Mouse (Mus musculus) forebrain, embryonic 15.5 days (tissue): ENCODE results near the gene Cabp2. TPM values are rescaled to one million over a fixed set of nuclear protein-coding genes. Genes with fewer than 3 reads are reported as not detected.

Experiments
- ATAC-seq: fragments of 200-750 bp; cut with Nextera tagmentation; replicated peaks from 2 replicates; pipeline ENCODE4 v1.8.0; 2017; ENCODE audit warnings: mild to moderate bottlenecking, moderate TSS enrichment, moderate library complexity
- H3K27ac ChIP-seq: fragments of 300-500 bp; sonication (generic); replicated peaks from 2 replicates; pipeline ENCODE4 v1.5.1; 2015; ENCODE audit warnings: mild to moderate bottlenecking, inconsistent platforms
- H3K27me3 ChIP-seq: fragments of 300-500 bp; sonication (generic); 2 replicates; pipeline ENCODE4 v1.6.1; 2015; ENCODE audit warnings: inconsistent platforms
- H3K36me3 ChIP-seq: fragments of 300-500 bp; sonication (generic); 2 replicates; pipeline ENCODE4 v1.6.1; 2015; ENCODE audit warnings: mild to moderate bottlenecking, inconsistent platforms
- H3K4me1 ChIP-seq: fragments of 300-500 bp; sonication (generic); 2 replicates; pipeline ENCODE4 v1.6.1; 2015; ENCODE audit warnings: inconsistent platforms
- H3K4me2 ChIP-seq: fragments of 300-500 bp; sonication (generic); replicated peaks from 2 replicates; pipeline ENCODE4 v1.6.1; 2015; ENCODE audit warnings: mild to moderate bottlenecking, inconsistent platforms
- H3K4me3 ChIP-seq: fragments of 300-500 bp; sonication (generic); 2 replicates; pipeline ENCODE4 v1.5.1; 2015; ENCODE audit warnings: mild to moderate bottlenecking, inconsistent platforms
- H3K9ac ChIP-seq: fragments of 300-500 bp; sonication (generic); replicated peaks from 2 replicates; pipeline ENCODE4 v1.6.1; 2015; ENCODE audit warnings: mild to moderate bottlenecking, inconsistent platforms
- H3K9me3 ChIP-seq: fragments of 300-500 bp; sonication (generic); 2 replicates; pipeline ENCODE4 v1.6.1; 2016; ENCODE audit warnings: inconsistent platforms
- WGBS: fragments of 180-500 bp; shearing (Covaris S2); methylation state at CpG from one replicate; pipeline ENCODE4 v1.1.7; 2015; ENCODE audit warnings: mixed read lengths; 5-methylcytosine and 5-hydroxymethylcytosine counted together
- polyA plus RNA-seq: library from polyadenylated mRNA; unstranded; fragments of >200 nt; fragmentation: Nextera tagmentation; extraction: Ambion mirVana; gene quantifications from 2 replicates; pipeline ENCODE4 v1.2.1, GENCODE M21; 2015

Cabp2 gene
- polyA plus RNA-seq, 1 experiment from 2014 or later = not detected

DNA sequence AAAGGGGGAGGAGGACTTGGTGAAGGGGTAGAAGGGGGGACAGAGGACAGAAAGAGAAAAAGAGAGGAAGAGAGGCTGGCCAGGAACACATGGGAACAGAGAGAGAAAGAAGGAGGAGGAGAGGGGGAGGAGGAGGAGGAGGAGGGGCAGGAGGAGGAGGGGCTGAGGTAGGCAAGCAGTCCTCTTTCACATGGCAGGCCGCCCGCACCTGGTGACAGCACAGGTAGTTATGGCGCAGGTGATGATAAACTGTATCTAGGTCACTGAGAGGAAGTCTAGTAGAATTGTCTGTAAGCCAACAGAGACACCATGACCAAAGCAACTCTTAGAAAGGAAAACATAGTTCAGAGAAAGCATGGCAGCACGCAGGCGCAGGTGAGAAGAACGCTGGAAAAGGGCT is 10.0 kb upstream of the Cabp2 start:
- Histone ChIP-seq H3K4me1 (no peaks in the 10 kb centered on the region), H3K27ac (no peak overlapping the region), H3K9ac (no peak overlapping the region), H3K27me3 (no peaks in the 10 kb centered on the region), H3K9me3 (no peaks in the 10 kb centered on the region), H3K4me2 (no peak overlapping the region), H3K36me3 (no peaks in the 10 kb centered on the region), H3K4me3 (no peak overlapping the region)
- no peak for ATAC-seq
- WGBS = 89% methylated on average over 6 of the region's 6 CpGs

DNA sequence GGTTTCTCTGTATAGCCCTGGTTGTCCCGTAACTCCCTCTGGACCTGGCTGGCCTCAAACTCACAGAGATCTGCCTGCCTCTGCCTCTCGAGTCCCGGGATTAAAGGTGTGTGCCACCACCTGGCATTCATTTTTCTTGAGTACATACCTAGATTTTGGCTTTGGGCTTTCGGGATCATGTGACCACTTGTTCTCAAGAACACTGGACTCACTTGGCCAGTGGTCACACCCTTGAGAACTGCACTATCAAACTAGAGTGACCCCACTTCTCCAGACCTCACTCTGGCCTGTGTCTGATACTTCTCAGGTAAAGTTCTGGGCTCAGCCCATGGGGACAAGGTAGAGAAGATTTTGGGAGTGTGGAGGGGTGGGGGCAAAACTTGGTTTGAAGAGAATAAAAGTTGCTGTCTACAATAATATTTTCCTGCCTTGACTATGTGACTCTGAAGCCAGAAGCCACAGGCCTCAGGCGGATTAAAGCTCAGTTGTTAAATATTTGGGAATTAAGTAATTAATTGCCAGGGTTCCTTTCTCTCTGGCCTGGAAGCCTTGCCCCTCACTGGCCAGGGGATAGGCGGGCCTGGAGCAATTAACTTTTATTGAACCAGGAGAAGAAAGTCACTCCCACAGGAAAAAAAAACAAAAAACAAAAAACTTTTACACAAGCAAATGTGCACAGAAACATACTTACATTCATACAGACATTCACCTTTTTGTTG is 8.5 kb upstream of the Cabp2 start:
- no peak overlapping the region for H3K27ac ChIP-seq
- H3K36me3 ChIP-seq = no peaks in the 10 kb centered on the region
- no peaks in the 10 kb centered on the region for H3K4me1 ChIP-seq
- no peak overlapping the region for H3K4me3 ChIP-seq
- H3K27me3 ChIP-seq = no peaks in the 10 kb centered on the region
- H3K9ac ChIP-seq = no peak overlapping the region
- 77% methylated on average over 6 of the region's 6 CpGs for WGBS
- H3K9me3 ChIP-seq = no peaks in the 10 kb centered on the region
- H3K4me2 ChIP-seq = no peak overlapping the region
- ATAC-seq = no peak

DNA sequence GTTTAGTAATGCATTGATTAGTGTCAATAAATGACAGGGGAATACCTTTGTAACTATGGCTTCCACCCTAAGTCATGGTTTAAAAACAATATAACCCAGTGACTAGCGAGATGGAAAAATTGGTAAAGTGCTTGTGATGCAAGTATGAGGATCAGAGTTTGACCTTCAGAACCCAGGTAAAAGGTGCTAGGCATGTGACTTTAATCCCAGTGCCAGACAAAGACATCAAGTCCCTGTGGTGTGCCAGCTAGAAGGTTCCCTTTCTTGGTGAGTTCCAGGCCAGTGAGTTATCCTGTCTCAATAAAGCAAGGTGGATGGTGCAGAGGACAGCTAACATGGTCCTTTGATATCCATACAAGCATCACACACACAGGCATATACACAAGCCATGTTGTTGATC is 5.8 kb upstream of the Cabp2 start:
- Histone ChIP-seq H3K4me2 (no peak overlapping the region), H3K27ac (no peak overlapping the region), H3K9me3 (no peaks in the 10 kb centered on the region), H3K36me3 (no peaks in the 10 kb centered on the region), H3K9ac (no peak overlapping the region), H3K4me3 (no peak overlapping the region), H3K27me3 (no peaks in the 10 kb centered on the region), H3K4me1 (no peaks in the 10 kb centered on the region)
- 82% methylated on average over 1 of the region's 1 CpGs for WGBS
- no peak for ATAC-seq

DNA sequence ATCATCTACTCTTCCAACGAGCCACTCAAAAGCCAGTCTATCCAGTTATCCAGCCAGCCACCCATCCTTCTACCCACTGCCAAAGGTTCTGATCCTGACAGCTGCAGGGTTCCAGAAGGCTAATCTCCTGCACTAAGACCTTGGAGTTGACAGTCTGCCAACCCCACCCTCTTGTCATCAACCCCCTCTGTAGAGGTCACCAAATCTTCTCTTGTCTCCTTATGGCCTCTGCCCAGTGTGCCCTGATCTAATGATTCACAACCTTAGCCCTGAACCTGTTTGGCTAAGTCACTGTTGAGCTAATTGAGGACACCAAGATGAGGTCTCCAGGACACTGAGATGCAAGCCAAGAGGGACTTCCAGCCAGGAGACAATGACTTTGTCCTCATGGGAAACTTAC is 1.8 kb upstream of the Cabp2 start:
- no peaks in the 10 kb centered on the region for H3K27me3 ChIP-seq
- no peak overlapping the region for H3K9ac ChIP-seq
- H3K4me2 ChIP-seq = no peak overlapping the region
- 80% methylated on average over 1 of the region's 1 CpGs for WGBS
- no peaks in the 10 kb centered on the region for H3K4me1 ChIP-seq
- no peaks in the 10 kb centered on the region for H3K9me3 ChIP-seq
- H3K36me3 ChIP-seq = no peaks in the 10 kb centered on the region
- ATAC-seq = no peak
- H3K27ac ChIP-seq = no peak overlapping the region
- no peak overlapping the region for H3K4me3 ChIP-seq

DNA sequence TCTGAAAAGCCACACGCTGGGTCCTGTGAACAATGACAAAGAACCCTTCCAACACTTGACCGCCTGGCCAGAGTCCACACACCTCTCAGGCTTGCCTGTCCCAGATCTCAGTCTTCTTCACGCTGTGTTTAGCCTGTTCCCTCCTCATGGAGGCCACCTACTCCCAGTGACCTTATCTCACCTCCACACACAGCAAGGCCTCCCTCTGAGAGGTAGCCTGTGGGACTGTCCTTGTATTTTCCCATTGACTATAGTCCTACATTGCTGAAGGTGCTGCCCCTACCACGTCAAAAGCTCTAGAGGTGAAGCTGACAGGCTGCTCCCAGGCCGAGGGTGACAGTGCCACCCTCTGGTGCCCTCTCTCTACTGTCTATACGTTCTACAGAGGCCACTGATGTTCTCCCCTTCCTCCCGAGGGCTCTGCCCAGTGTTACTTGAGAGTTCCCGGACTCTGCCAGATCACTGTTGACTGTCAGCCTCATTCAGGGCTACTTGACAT is 818 bp upstream of the Cabp2 start:
- H3K27me3 ChIP-seq = no peaks in the 10 kb centered on the region
- ATAC-seq = no peak
- no peaks in the 10 kb centered on the region for H3K36me3 ChIP-seq
- no peak overlapping the region for H3K9ac ChIP-seq
- H3K4me2 ChIP-seq = no peak overlapping the region
- no peak overlapping the region for H3K27ac ChIP-seq
- WGBS = 65% methylated on average over 8 of the region's 8 CpGs
- no peak overlapping the region for H3K4me3 ChIP-seq
- no peaks in the 10 kb centered on the region for H3K9me3 ChIP-seq
- no peaks in the 10 kb centered on the region for H3K4me1 ChIP-seq

DNA sequence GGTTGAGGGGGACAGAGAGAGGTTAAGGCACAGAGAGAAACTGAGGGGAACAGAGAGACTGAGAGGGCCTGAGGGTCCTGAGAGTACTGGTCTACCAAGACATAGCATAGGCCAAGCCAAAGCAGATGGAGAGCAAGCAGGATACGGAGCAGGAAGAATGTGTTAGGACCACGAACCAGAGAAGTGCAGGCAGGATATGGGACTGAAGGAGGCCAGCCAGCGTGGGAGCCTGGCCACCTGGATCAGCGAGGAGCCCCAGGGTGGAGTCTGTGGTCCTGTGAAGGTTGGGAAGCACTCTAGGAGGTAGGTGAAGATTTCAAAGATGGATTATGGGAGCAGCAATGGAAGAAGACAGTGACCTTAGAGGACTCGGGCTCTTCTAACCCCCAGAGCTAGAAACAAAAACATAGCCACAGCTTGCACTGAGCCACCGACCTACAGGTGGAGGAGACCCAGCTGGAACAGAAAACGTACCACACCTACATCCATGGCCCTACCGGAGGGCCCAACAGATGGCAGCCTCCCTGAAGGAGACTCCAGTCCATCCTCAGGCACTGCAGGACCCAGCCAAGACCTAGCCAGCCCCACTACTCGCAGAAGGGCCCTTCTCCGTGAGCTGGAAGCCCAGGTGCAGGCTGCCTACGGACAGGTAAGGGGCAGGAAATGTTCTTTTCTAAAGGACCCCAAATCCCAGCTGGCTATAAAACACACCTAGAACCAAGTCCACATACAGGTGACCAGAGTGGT is 1.0 kb downstream of the Cabp2 start:
- Histone ChIP-seq H3K4me3 (no peak overlapping the region), H3K9me3 (no peaks in the 10 kb centered on the region), H3K4me2 (no peak overlapping the region), H3K27ac (no peak overlapping the region), H3K9ac (no peak overlapping the region), H3K36me3 (no peaks in the 10 kb centered on the region), H3K27me3 (no peaks in the 10 kb centered on the region), H3K4me1 (no peaks in the 10 kb centered on the region)
- ATAC-seq = no peak
- 84% methylated on average over 11 of the region's 11 CpGs for WGBS

DNA sequence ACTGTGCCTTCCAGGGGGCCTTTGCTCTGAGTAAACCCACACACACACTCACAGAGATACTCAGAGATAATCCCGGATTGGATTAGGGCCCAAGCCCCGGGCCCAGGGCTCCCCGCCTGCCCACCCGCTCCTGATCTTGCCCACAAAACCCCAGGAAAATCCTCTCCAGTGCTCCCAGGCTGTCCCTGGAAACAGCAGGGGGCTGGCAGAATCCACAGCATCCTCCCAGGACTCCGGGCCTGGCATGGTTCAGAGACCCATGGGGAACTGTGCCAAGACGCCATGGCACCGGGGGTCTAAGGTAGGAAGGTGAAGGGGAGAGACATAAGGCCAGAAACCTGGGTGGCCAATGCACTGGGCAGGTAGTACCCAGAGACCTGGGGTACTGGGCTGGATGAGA is 1.9 kb downstream of the Cabp2 start:
- H3K36me3 ChIP-seq = no peaks in the 10 kb centered on the region
- H3K9ac ChIP-seq = no peak overlapping the region
- H3K4me2 ChIP-seq = no peak overlapping the region
- H3K27me3 ChIP-seq = no peaks in the 10 kb centered on the region
- no peaks in the 10 kb centered on the region for H3K4me1 ChIP-seq
- ATAC-seq = no peak
- H3K27ac ChIP-seq = no peak overlapping the region
- no peaks in the 10 kb centered on the region for H3K9me3 ChIP-seq
- no peak overlapping the region for H3K4me3 ChIP-seq
- WGBS = 81% methylated on average over 7 of the region's 7 CpGs

DNA sequence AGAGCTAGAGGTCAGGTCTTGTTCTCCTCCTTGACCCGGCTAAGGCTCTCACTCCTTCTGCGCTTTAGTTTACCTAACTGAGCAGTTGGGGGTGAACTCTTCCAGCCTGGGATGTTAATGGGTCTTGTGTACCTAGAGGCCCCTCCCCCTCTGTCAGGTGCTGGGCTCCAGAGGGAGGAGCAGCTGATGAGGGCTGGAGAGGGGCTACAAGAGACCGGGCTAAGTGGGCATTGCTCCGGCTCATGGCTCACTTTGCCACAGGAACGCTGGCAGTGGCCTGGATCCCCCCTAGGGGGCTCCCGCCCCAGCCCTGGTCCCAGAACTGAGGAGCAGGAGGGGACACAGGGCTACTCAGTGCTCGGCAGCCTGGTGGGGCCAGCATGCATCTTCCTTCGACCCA is 2.4 kb downstream of the Cabp2 start:
- H3K4me2 ChIP-seq = no peak overlapping the region
- no peaks in the 10 kb centered on the region for H3K4me1 ChIP-seq
- no peaks in the 10 kb centered on the region for H3K36me3 ChIP-seq
- WGBS = 36% methylated on average over 8 of the region's 8 CpGs
- no peak for ATAC-seq
- no peaks in the 10 kb centered on the region for H3K9me3 ChIP-seq
- no peak overlapping the region for H3K9ac ChIP-seq
- H3K27ac ChIP-seq = no peak overlapping the region
- H3K27me3 ChIP-seq = no peaks in the 10 kb centered on the region
- H3K4me3 ChIP-seq = no peak overlapping the region

DNA sequence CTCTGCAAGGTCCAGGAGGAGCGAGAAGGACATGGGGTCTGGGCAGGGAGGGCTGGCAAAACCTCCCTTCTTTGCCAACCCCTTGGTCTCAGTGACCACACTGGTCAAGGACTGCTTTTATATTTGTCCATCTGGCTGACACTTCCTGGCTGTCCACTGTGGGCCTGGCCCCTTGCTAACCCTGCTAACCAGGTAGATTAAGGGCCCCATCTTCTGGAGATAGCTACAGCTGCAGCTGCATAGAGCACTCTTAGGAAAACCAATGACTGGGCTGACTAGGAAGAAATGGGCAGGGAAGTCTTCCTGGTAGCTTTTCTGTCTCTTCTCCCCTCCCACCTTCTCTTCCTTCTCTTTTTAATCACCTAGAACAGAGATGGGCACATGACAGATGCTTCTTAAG is 3.6 kb downstream of the Cabp2 start:
- H3K4me1 ChIP-seq = no peaks in the 10 kb centered on the region
- no peak overlapping the region for H3K27ac ChIP-seq
- no peaks in the 10 kb centered on the region for H3K27me3 ChIP-seq
- ATAC-seq = no peak
- 94% methylated on average over 1 of the region's 1 CpGs for WGBS
- no peak overlapping the region for H3K9ac ChIP-seq
- no peak overlapping the region for H3K4me3 ChIP-seq
- no peaks in the 10 kb centered on the region for H3K36me3 ChIP-seq
- no peaks in the 10 kb centered on the region for H3K9me3 ChIP-seq
- no peak overlapping the region for H3K4me2 ChIP-seq

DNA sequence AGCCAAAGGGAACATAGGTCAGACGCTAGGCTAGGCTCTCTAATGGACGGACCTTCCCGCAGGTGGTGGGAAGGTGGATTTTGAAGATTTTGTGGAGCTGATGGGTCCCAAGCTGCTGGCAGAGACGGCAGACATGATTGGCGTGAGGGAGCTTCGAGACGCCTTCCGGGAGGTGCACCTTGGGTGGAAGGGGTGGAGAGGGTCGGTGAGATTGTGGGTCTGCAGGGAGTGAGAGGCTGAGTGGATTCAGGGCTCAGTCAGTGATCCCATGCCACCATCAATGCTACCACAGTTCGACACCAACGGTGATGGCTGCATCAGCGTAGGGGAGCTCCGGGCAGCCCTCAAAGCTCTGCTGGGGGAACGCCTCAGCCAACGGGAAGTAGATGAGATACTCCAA is 4.8 kb downstream of the Cabp2 start:
- WGBS = 96% methylated on average over 15 of the region's 15 CpGs
- no peak overlapping the region for H3K27ac ChIP-seq
- no peaks in the 10 kb centered on the region for H3K27me3 ChIP-seq
- no peaks in the 10 kb centered on the region for H3K36me3 ChIP-seq
- ATAC-seq = no peak
- H3K9me3 ChIP-seq = no peaks in the 10 kb centered on the region
- no peaks in the 10 kb centered on the region for H3K4me1 ChIP-seq
- no peak overlapping the region for H3K4me3 ChIP-seq
- H3K4me2 ChIP-seq = no peak overlapping the region
- no peak overlapping the region for H3K9ac ChIP-seq

DNA sequence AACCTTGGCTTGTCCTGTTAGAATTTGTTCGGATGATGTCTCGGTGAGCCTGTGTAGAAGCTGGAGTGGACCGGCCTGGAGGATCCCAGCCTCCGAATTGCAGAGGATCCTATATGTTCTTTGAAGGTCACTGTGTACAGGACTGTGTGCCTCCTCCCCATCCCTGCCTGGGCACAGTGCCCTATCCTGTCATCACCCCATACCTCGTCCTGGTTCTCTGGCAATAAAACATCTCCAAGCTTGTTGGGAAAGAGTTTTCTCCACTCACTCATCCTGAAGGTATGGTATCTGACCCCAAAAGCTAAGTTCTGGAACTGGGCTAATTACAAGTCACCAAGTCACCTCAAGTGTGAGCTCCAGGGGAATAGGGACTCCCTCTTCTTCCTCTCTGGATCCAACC is 5.7 kb downstream of the Cabp2 start:
- H3K27ac ChIP-seq = no peak overlapping the region
- H3K36me3 ChIP-seq = no peaks in the 10 kb centered on the region
- H3K4me3 ChIP-seq = no peak overlapping the region
- no peak overlapping the region for H3K9ac ChIP-seq
- no peaks in the 10 kb centered on the region for H3K27me3 ChIP-seq
- WGBS = 91% methylated on average over 5 of the region's 5 CpGs
- no peaks in the 10 kb centered on the region for H3K9me3 ChIP-seq
- H3K4me1 ChIP-seq = no peaks in the 10 kb centered on the region
- no peak for ATAC-seq
- H3K4me2 ChIP-seq = no peak overlapping the region

DNA sequence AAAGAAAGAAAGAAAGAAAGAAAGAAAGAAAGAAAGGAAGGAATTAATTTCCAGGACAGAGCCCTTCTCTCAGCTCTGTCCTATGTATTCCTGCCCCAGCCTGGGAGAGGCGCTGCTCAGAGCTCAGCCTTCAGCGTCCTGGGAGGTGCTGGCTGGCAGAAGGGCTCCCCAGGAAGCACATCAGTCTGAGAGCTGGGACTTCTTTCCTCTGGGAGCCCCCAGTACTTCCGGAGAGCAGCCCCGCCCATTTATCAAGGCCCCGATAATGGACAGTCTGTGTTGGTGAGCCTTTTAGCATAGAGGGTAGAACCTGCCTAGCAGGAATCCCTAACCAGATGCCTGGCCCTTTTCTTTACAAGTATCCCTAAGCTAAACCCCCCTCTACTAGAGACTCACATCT is 6.8 kb downstream of the Cabp2 start:
- Histone ChIP-seq H3K9ac (no peak overlapping the region), H3K36me3 (no peaks in the 10 kb centered on the region), H3K9me3 (no peaks in the 10 kb centered on the region), H3K4me3 (no peak overlapping the region), H3K27ac (no peak overlapping the region), H3K4me2 (no peak overlapping the region), H3K27me3 (no peaks in the 10 kb centered on the region), H3K4me1 (no peaks in the 10 kb centered on the region)
- WGBS = 65% methylated on average over 5 of the region's 5 CpGs
- no peak for ATAC-seq

DNA sequence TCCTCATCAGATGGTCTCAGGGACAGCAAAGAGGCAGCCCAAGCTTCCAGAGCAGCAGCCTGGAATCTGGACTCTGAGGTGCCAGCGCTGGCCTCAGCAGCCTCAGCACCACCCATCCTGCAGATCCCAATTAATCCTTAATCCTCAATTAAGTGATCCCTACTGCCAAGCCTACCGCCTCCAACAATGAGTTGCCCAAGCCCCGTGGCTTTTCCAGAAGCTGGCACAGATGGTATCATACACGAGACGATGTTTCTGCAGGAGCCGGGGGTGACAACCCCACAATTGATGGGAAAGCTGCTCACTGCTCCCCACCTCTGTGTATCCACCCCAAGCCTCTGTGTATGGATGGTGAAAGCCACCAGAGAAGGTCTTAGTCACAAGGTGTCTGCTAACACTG is 7.8 kb downstream of the Cabp2 start:
- Histone ChIP-seq H3K9ac (no peak overlapping the region), H3K4me2 (no peak overlapping the region), H3K36me3 (no peaks in the 10 kb centered on the region), H3K4me1 (no peaks in the 10 kb centered on the region), H3K4me3 (no peak overlapping the region), H3K27ac (no peak overlapping the region), H3K9me3 (no peaks in the 10 kb centered on the region), H3K27me3 (no peaks in the 10 kb centered on the region)
- WGBS = 33% methylated on average over 6 of the region's 6 CpGs
- ATAC-seq = no peak
